Mouse (Mus musculus) c-Kit-positive CD71-positive TER-119-positive erythroid progenitor cells, embryonic 14.5 days (primary cell): ENCODE results near the gene Poc1a.
A peak's percentile ranks its signal among the peaks of the same experiment; 100 is the strongest.

Source experiments
- DNase-seq: peaks from one replicate; pipeline ENCODE4 v3.0.0-alpha.2; 2013; ENCODE audit warnings: low spot score

Poc1a gene

GRCm38 (mm10) chr9:106280808-106281544 lies at the start of gene Poc1a:
Poc1a (plus strand) TSS chr9:106281061.
- DNase-seq, result peak; percentile 96

- no peak for DNase-seq
Observed at GRCm38 (mm10) chr9:106231220-106231619, 49.6 kb upstream of the Poc1a start.

- DNase-seq, result no peak
Observed at GRCm38 (mm10) chr9:106231816-106232215, 49.0 kb upstream of the Poc1a start.

- no peak for DNase-seq
Observed at GRCm38 (mm10) chr9:106232956-106233355, 47.9 kb upstream of the Poc1a start.

GRCm38 (mm10) chr9:106233953-106234352 lies 46.9 kb upstream of the Poc1a start:
- no peak for DNase-seq

GRCm38 (mm10) chr9:106235194-106235830 lies 45.5 kb upstream of the Poc1a start:
- no peak for DNase-seq

- no peak for DNase-seq
Observed at GRCm38 (mm10) chr9:106236156-106236817, 44.6 kb upstream of the Poc1a start.

- no peak for DNase-seq
Observed at GRCm38 (mm10) chr9:106236818-106237211, 44.0 kb upstream of the Poc1a start.

- DNase-seq, result no peak
Observed at GRCm38 (mm10) chr9:106237401-106237800, 43.5 kb upstream of the Poc1a start.

GRCm38 (mm10) chr9:106237878-106238277 lies 43.0 kb upstream of the Poc1a start:
- DNase-seq, result no peak

- no peak for DNase-seq
Observed at GRCm38 (mm10) chr9:106241541-106242164, 39.2 kb upstream of the Poc1a start.

- no peak for DNase-seq
Observed at GRCm38 (mm10) chr9:106242813-106243488, 37.9 kb upstream of the Poc1a start.

GRCm38 (mm10) chr9:106249550-106249949 lies 31.3 kb upstream of the Poc1a start:
- no peak for DNase-seq

- DNase-seq, result no peak
Observed at GRCm38 (mm10) chr9:106250245-106250644, 30.6 kb upstream of the Poc1a start.

GRCm38 (mm10) chr9:106251066-106251465 lies 29.8 kb upstream of the Poc1a start:
- no peak for DNase-seq

- no peak for DNase-seq
Observed at GRCm38 (mm10) chr9:106254001-106254400, 26.9 kb upstream of the Poc1a start.

GRCm38 (mm10) chr9:106258412-106258811 lies 22.4 kb upstream of the Poc1a start:
- no peak for DNase-seq

GRCm38 (mm10) chr9:106258990-106259389 lies 21.9 kb upstream of the Poc1a start:
- no peak for DNase-seq

- no peak for DNase-seq
Observed at GRCm38 (mm10) chr9:106261058-106261457, 19.8 kb upstream of the Poc1a start.

GRCm38 (mm10) chr9:106261491-106261890 lies 19.4 kb upstream of the Poc1a start:
- DNase-seq, result no peak

GRCm38 (mm10) chr9:106262075-106262474 lies 18.8 kb upstream of the Poc1a start:
- DNase-seq, result no peak

- no peak for DNase-seq
Observed at GRCm38 (mm10) chr9:106263381-106263924, 17.4 kb upstream of the Poc1a start.
